Comparison of ENCODE assay signal across 8 mouse cellular contexts in the genomic region with DNA sequence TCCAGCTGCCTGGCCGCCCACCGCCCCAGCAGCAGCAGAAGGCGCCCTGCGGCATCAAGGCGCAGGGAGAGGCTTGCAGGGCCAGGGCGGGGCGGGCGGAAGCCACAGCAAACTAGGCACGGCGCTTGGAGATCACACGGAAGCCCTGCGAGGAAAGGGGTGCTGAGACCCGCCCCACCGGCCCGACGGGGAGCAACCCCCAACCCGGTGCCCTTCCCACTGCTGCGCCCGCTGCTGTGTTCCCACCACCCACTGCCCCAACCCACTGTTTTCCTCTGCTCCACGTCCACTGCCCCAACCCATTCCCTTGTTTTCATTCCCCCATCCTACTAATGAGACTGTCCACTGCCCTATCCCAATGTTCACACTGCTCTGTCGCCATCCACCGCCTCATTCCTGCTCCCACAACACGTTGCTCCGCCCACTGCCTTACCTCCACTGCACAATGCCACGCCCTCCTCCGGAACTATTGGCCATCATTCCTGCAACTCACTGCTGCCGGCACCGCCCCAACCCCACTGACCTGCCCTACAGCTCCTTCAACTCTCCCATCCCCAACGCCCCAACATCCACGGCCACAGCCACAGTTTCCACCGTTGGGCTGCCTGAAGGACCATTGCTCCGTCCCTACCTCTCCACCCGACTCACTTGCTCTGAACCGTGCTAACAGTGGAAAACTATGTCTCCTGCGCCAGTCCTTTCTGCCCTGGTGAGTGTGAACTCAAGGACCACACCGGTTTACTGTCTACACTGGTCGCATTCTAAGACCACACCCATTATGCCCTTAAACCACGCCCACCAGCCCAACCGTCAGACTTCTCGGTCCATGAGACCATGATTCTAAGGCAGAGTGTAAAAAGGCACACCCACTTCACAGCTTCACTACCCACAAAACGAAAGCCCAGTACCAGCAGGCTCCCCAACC. TPM values are rescaled to one million over a fixed set of nuclear protein-coding genes. Genes with fewer than 3 reads are reported as not detected.
DNase-seq lines count a peak whose midpoint lies in the region; ATAC-seq and TF ChIP-seq lines count a peak whose summit lies in the region.

No protein-coding gene starts in this region.

- no peaks in the 10 kb centered on the region for H3K79me2 ChIP-seq in C2C12 (ENCODE audit: control insufficient read depth, insufficient read depth)
- H3K79me2 ChIP-seq in liver, adult 2 months (ENCODE audit: control insufficient read depth, insufficient read depth, low read length), result no peaks in the 10 kb centered on the region

- H3K4me3 ChIP-seq in C2C12 (ENCODE audit: insufficient read depth, poor library complexity, severe bottlenecking), result no peak overlapping the region
- H3K4me3 ChIP-seq in embryonic facial prominence, embryonic 15.5 days (replicated peaks), result peak overlapping the region; percentile 49
- peak overlapping the region; percentile 57 for H3K4me3 ChIP-seq in heart, embryonic 12.5 days
- peak overlapping the region; percentile 56 for H3K4me3 ChIP-seq in kidney, embryonic 15.5 days (replicated peaks)
- H3K4me3 ChIP-seq in liver, adult 2 months (ENCODE audit: insufficient read depth, low read depth, low read length), result peak overlapping the region; percentile 46

- ATAC-seq in embryonic facial prominence, embryonic 15.5 days (ENCODE audit: insufficient number of reproducible peaks, low FRiP score, low TSS enrichment, low read depth), result peak; percentile 85
- ATAC-seq in heart, embryonic 12.5 days (ENCODE audit: insufficient number of reproducible peaks, low FRiP score), result peak; percentile 87
- peak; percentile 95 for ATAC-seq in kidney, embryonic 15.5 days (replicated peaks; ENCODE audit: low FRiP score)
- peak; percentile 70 for ATAC-seq in monocyte, adult 5-6 weeks (replicated peaks; ENCODE audit: insufficient number of reproducible peaks, low FRiP score, low TSS enrichment, poor library complexity, severe bottlenecking)

- peak; percentile 93 for DNase-seq in brain, adult 2 months (ENCODE audit: low read depth, low spot score)
- peak; percentile 89 for DNase-seq in liver, adult 2 months (ENCODE audit: extremely low read depth, low read depth, low spot score)
- peak; percentile 67 for DNase-seq in splenic B cell, adult 2 months (ENCODE audit: low read depth, low spot score)

- H3K4me1 ChIP-seq in embryonic facial prominence, embryonic 15.5 days, result peaks cover 19% of the 10 kb centered on the region
- no peaks in the 10 kb centered on the region; the same call in 1 of the 2 replicates for H3K4me1 ChIP-seq in heart, embryonic 12.5 days (replicated peaks)
- H3K4me1 ChIP-seq in kidney, embryonic 15.5 days, result peaks cover 14% of the 10 kb centered on the region; the same call in 1 of the 2 replicates
- peaks cover 18% of the 10 kb centered on the region for H3K4me1 ChIP-seq in liver, adult 2 months (ENCODE audit: control insufficient read depth, insufficient read depth, low read length)

- no peaks in the 10 kb centered on the region for H3K36me3 ChIP-seq in C2C12 (ENCODE audit: control insufficient read depth, insufficient read depth)
- H3K36me3 ChIP-seq in embryonic facial prominence, embryonic 15.5 days, result no peaks in the 10 kb centered on the region
- H3K36me3 ChIP-seq in heart, embryonic 12.5 days, result no peaks in the 10 kb centered on the region
- no peaks in the 10 kb centered on the region for H3K36me3 ChIP-seq in kidney, embryonic 15.5 days
- H3K36me3 ChIP-seq in liver, adult 2 months (ENCODE audit: control insufficient read depth, insufficient read depth, low read length), result no peaks in the 10 kb centered on the region
- no peaks in the 10 kb centered on the region for H3K36me3 ChIP-seq in splenic B cell, adult 2 months (ENCODE audit: control insufficient read depth, insufficient read depth, low read length, poor library complexity, severe bottlenecking)

- WGBS in embryonic facial prominence, embryonic 15.5 days, result 1% methylated on average over 41 of the region's 41 CpGs
- 2% methylated on average over 35 of the region's 41 CpGs for WGBS in heart, embryonic 12.5 days
- 2% methylated on average over 41 of the region's 41 CpGs for WGBS in kidney, embryonic 15.5 days
- WGBS in liver, adult 2 months, result 6% methylated on average over 41 of the region's 41 CpGs

- peaks cover 44% of the 10 kb centered on the region for H3K27me3 ChIP-seq in C2C12 (ENCODE audit: control insufficient read depth, insufficient read depth, insufficient read length)
- H3K27me3 ChIP-seq in embryonic facial prominence, embryonic 15.5 days, result no peaks in the 10 kb centered on the region
- peaks cover 12% of the 10 kb centered on the region for H3K27me3 ChIP-seq in heart, embryonic 12.5 days (replicated peaks)
- peaks cover 8% of the 10 kb centered on the region for H3K27me3 ChIP-seq in kidney, embryonic 15.5 days
- H3K27me3 ChIP-seq in liver, adult 2 months (ENCODE audit: control insufficient read depth, insufficient read depth, low read length), result no peaks in the 10 kb centered on the region
- no peaks in the 10 kb centered on the region for H3K27me3 ChIP-seq in splenic B cell, adult 2 months (ENCODE audit: control insufficient read depth, insufficient read depth, low read length, poor library complexity, severe bottlenecking)

- H3K79me3 ChIP-seq in C2C12 (ENCODE audit: low read depth), result no peaks in the 10 kb centered on the region

- H3K4me2 ChIP-seq in embryonic facial prominence, embryonic 15.5 days (replicated peaks), result peak overlapping the region; percentile 97
- peak overlapping the region; percentile 95 for H3K4me2 ChIP-seq in heart, embryonic 12.5 days
- H3K4me2 ChIP-seq in kidney, embryonic 15.5 days, result peak overlapping the region; percentile 98

- H3K27ac ChIP-seq in embryonic facial prominence, embryonic 15.5 days (replicated peaks), result no peak overlapping the region; the same call in 1 of the 2 replicates
- no peak overlapping the region for H3K27ac ChIP-seq in heart, embryonic 12.5 days (ENCODE audit: poor library complexity, severe bottlenecking)
- no peak overlapping the region for H3K27ac ChIP-seq in kidney, embryonic 15.5 days
- peak overlapping the region; percentile 43 for H3K27ac ChIP-seq in liver, adult 2 months (replicated peaks; ENCODE audit: insufficient read depth, low read depth, low read length)

- peak overlapping the region; percentile 44 for H3ac ChIP-seq in C2C12 (ENCODE audit: control insufficient read depth, insufficient read length, low read depth)

- H3K9me3 ChIP-seq in embryonic facial prominence, embryonic 15.5 days (replicated peaks), result no peaks in the 10 kb centered on the region
- H3K9me3 ChIP-seq in heart, embryonic 12.5 days (replicated peaks), result no peaks in the 10 kb centered on the region
- no peaks in the 10 kb centered on the region for H3K9me3 ChIP-seq in kidney, embryonic 15.5 days (replicated peaks)

- H3K9ac ChIP-seq in embryonic facial prominence, embryonic 15.5 days, result peak overlapping the region; percentile 33; the same call in 1 of the 2 replicates
- H3K9ac ChIP-seq in heart, embryonic 12.5 days, result peak overlapping the region; percentile 78
- peak overlapping the region; percentile 55 for H3K9ac ChIP-seq in kidney, embryonic 15.5 days
- peak overlapping the region; percentile 37 for H3K9ac ChIP-seq in liver, adult 2 months (ENCODE audit: low read depth, low read length)

- 0 out of 2 replicates have a peak, but pooled peaks have one; percentile 11 for TF ChIP-seq POLR2A in liver, adult 2 months (IDR thresholded peaks at IDR 0.05; ENCODE audit: extremely low read depth, insufficient read depth, low read length)

- TF ChIP-seq CTCF in C2C12 (IDR thresholded peaks at IDR 0.05; ENCODE audit: control insufficient read depth, insufficient read depth, insufficient read length), result no peak
- peak; percentile 10; the same call in 1 of the 2 replicates for TF ChIP-seq CTCF in liver, adult 2 months (IDR thresholded peaks at IDR 0.05; ENCODE audit: low read depth, low read length)

TF ChIP-seq in C2C12, 6 proteins besides CTCF, POLR2A, EP300 and RAD21:
- TF ChIP-seq MAX (IDR thresholded peaks at IDR 0.05) (no peak), MYOD1 (IDR thresholded peaks at IDR 0.05; ENCODE audit: control insufficient read depth, insufficient read length, low read depth) (no peak), FOSL1 (IDR thresholded peaks at IDR 0.05; ENCODE audit: insufficient read depth, low read length, poor library complexity, severe bottlenecking) (no peak), CEBPB (IDR thresholded peaks at IDR 0.05; ENCODE audit: low read depth) (no peak), MYOG (IDR thresholded peaks at IDR 0.05; ENCODE audit: control insufficient read depth, extremely low read depth, insufficient read length) (no peak), USF1 (IDR thresholded peaks at IDR 0.05; ENCODE audit: low read depth) (no peak)
TF ChIP-seq in C2C12: peak in this region for 0.

RNA-seq across cellular contexts. Expression of a gene that starts 29.0 kb away (rescaled TPM):
- 68.3 TPM for polyA plus RNA-seq in C2C12 (2012; fragmentation: generic; extraction: Trizol)
- polyA plus RNA-seq in embryonic facial prominence, embryonic 15.5 days (2015; fragmentation: Nextera tagmentation; extraction: Ambion mirVana), result 63.0 and 64.8 TPM in 2 replicates
- 67.5 and 68.1 TPM in 2 replicates for polyA plus RNA-seq in heart, embryonic 12.5 days (2016; fragmentation: Nextera tagmentation; extraction: Ambion mirVana)
- polyA plus RNA-seq in kidney, embryonic 15.5 days (2015; fragmentation: Nextera tagmentation; extraction: Ambion mirVana), result 50.4 and 54.6 TPM in 2 replicates
- total RNA-seq in liver, adult 2 months (2014; rRNA removed), result 59.7 and 68.3 TPM in 2 replicates
- polyA plus RNA-seq in liver, adult 2 months (2012; rRNA removed), result 17.7 and 31.2 TPM in 2 replicates
- 31.1 to 42.4 TPM (median 34.9 TPM) in 3 replicates for total RNA-seq in monocyte, adult 5-6 weeks (2017)
